Mouse (Mus musculus) spleen, postnatal 36 days (tissue): ENCODE measurements around the gene Gm8220.
"Not testable (repeated sequence)": the region's sequence is repeated elsewhere in the genome, so short reads cannot be mapped to it uniquely, and the experiment has no call there.

ENCODE experiments used
- DNase-seq, 2 experiments: peaks; one replicate each; pipeline ENCODE4 v3.0.0; 2022; ENCODE audit warnings: low spot score in 2 of 2, mixed read lengths in 1 of 2

The Gm8220 gene

DNA sequence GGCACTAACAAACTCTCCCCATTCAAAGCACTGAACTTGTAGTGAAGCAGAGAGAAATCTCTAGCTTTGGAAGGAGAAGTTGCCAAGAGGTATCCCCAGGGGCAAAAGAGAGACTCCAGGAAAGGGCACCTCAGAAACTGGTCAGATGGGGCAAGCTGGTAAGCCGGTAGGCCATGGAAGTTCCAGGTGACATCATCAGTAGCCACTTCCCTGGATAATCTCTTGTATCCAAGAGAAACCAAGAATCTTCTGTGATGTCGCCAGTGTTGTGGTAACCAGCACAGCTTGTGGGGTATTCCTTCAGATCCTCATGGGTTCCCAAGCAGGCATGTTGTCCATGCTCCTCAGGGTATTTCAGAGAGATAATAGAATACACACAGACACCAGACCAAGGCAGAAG, at the start of gene Gm8220:
TSS of gene Gm8220 (plus strand) at position 301 of the 400 bp plus-strand sequence.
- not testable (repeated sequence) for DNase-seq

DNA sequence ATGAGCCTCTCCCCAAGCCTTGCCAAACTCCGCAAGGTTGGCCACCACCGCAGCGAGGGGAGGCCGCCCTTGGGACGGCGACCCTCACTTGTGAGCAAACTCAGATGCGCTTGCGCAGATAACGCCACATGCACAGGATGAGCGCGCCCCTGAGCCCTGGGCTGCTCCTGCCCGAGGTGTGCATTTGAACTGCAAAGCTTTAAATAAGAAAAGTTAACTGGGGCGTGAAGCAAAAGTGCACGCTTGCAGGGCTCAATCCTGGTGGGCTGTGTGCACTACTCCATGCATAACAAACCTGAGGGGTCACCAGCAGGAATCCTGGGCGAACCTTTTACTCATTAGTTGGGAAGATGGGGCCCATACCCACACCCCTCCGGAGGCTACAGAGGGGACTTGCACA, 37.3 kb upstream of the Gm8220 start:
- DNase-seq, result no peak

DNA sequence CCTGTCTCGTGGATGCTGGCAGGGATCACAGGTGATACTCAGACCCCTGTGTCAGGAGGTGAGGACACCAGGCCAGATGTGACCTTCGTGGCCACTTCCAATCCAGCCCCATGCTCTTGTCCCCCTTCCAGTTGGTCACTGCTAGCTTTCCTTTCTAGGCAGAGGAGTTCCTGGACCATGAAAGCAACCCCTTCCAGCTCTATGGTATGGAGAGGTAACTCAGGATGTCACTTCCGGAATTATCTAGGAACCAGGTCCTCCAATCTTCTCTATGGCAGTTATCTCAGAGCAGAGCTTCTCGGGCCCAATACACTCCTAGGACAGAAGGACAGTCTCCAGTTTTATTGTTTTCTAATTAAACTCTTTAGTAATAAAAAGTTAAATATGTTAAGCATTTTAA, 26.7 kb downstream of the Gm8220 start:
- not testable (repeated sequence) for DNase-seq

DNA sequence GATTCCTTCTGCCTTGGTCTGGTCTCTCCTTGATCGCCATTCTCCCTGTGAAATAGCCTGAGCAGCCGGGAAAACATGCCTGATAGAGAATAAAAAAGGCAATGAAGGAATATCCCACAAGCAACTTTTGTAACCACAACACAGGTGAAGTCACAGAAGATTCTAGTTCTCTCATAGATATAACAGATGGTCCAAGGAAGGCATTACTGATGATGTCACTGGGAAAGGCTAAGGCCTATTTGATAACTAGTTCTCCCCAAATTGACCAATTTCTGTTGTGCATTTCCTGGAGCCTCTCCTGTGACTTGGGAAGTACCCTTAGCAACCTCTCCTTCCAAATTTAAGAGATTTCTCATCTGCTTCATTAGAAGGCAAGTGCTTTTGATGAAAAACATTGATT, 53.1 kb downstream of the Gm8220 start, which contains the start of gene Gm5930:
TSS of gene Gm5930 (minus strand) at position 101 of the 400 bp plus-strand sequence.
- DNase-seq, result not testable (repeated sequence)
